Mouse (Mus musculus) heart, postnatal 0 days (tissue): ENCODE measurements around the gene Arl8a.

Experiments
- CTCF ChIP-seq: IDR thresholded peaks from 2 replicates; pipeline ENCODE4 v1.5.1; 2016; ENCODE audit warnings: antibody characterized with exemption, control low read depth, low read depth
- EP300 ChIP-seq: IDR thresholded peaks from 2 replicates; pipeline ENCODE4 v1.6.1; 2016; ENCODE audit warnings: antibody characterized with exemption, low read depth

GRCm38 (mm10) chr1:135183448-135183847 lies 36.8 kb downstream of the Arl8a start:
- TF ChIP-seq EP300 (no peak), CTCF (no peak)
